27 mouse cellular contexts compared by ENCODE assay signal in the genomic region with DNA sequence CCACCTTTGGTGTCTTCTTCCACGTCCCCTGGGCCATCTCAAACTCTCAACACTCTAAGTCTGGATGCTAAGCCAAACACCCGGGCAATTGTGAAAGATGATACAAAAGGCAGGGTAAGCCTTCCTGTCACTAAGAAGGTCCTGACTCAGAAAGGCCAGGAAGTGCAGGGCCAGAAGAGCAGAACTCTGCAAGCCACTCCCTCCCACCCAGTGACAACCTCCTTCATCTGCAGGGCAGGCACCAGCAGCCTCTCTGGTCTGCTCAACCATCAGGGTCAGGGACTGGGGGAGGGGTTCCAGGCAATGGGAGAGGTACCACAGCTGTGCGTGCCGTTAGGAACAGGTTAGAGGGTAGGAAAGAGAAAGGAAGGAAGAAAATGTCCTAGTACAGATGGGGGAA. TPM values are rescaled to one million over a fixed set of nuclear protein-coding genes. Genes with fewer than 3 reads are reported as not detected.
A peak's percentile ranks its signal among the peaks of the same experiment; 100 is the strongest.
DNase-seq lines count a peak whose midpoint lies in the region; ATAC-seq and TF ChIP-seq lines count a peak whose summit lies in the region.
"Had no signal": no experiment of that assay in that cellular context is flagged by ENCODE, and none has a peak within 500 bp of the region (broad histone marks: within the 10 kb centered on the region; RNA-seq: fewer than 3 reads in every experiment).

No protein-coding gene starts in this region.

- H3K4me2 ChIP-seq in heart, embryonic 15.5 days: no peak overlapping the region
- H3K4me2 ChIP-seq in kidney, embryonic 15.5 days: no peak overlapping the region
- H3K4me2 ChIP-seq in heart, postnatal 0 days (ENCODE audit: low read depth, low read length): no peak overlapping the region
- H3K4me2 ChIP-seq: limb, embryonic 12.5 days; liver, embryonic 15.5 days; lung, embryonic 14.5 days; neural tube, embryonic 13.5 days had no signal

- no peak for TF ChIP-seq CTCF in heart, postnatal 0 days (IDR thresholded peaks at IDR 0.05; ENCODE audit: low read depth)

- no peaks in the 10 kb centered on the region for H3K27me3 ChIP-seq in heart, embryonic 10.5 days (ENCODE audit: insufficient read depth, poor library complexity, severe bottlenecking)
- no peaks in the 10 kb centered on the region for H3K27me3 ChIP-seq in heart, embryonic 15.5 days
- 0 out of 2 replicates have a peak, but pooled peaks cover 4% of the 10 kb centered on the region for H3K27me3 ChIP-seq in kidney, embryonic 15.5 days
- H3K27me3 ChIP-seq in heart, postnatal 0 days (ENCODE audit: control insufficient read depth, insufficient read depth, low read length): no peaks in the 10 kb centered on the region
- H3K27me3 ChIP-seq: liver, embryonic 15.5 days; neural tube, embryonic 13.5 days had no signal

- intact Hi-C loops in heart, postnatal 10 days (cut with DNase I): loop anchor here (5.0 kb wide), 1 partner anchor 95 kb away; no protein-coding TSS in a partner anchor

- 29% methylated on average over 4 of the region's 4 CpGs for WGBS in heart, embryonic 10.5 days
- WGBS in heart, embryonic 15.5 days: 31% methylated on average over 4 of the region's 4 CpGs
- 16% methylated on average over 4 of the region's 4 CpGs for WGBS in kidney, embryonic 15.5 days
- WGBS in heart, postnatal 0 days: 39% methylated on average over 4 of the region's 4 CpGs

- DNase-seq in heart, embryonic 10.5 days (ENCODE audit: low spot score): no peak
- no peak for DNase-seq in heart, postnatal 10 days
- DNase-seq in heart, postnatal 4 days: no peak
- DNase-seq in kidney, adult 9 months: no peak
- no peak for DNase-seq in heart, postnatal 0 days (ENCODE audit: low spot score)
- DNase-seq: adrenal gland, adult 8-10 months; cerebellum, adult 2 months; cerebellum, postnatal 14 days; gastrocnemius, adult 2 months; gastrocnemius, postnatal 36 days; lung, embryonic 14.5 days; lung, postnatal 14 days; right cerebral cortex, postnatal 4 days; thymus, adult 18-20 months; thymus, postnatal 25 days had no signal

- H3K4me3 ChIP-seq in heart, embryonic 10.5 days: no peak overlapping the region
- no peak overlapping the region for H3K4me3 ChIP-seq in heart, embryonic 15.5 days
- H3K4me3 ChIP-seq in kidney, embryonic 15.5 days (replicated peaks): no peak overlapping the region
- no peak overlapping the region for H3K4me3 ChIP-seq in heart, postnatal 0 days (ENCODE audit: low read depth, low read length)
- H3K4me3 ChIP-seq: erythroblast, embryonic 14.5 days; gastrocnemius, adult 2 months; limb, embryonic 12.5 days; liver, embryonic 15.5 days; neural tube, embryonic 13.5 days had no signal

- H3K9ac ChIP-seq in heart, embryonic 15.5 days: no peak overlapping the region
- no peak overlapping the region for H3K9ac ChIP-seq in kidney, embryonic 15.5 days
- H3K9ac ChIP-seq in heart, postnatal 0 days (replicated peaks; ENCODE audit: low read depth, low read length): no peak overlapping the region
- H3K9ac ChIP-seq: limb, embryonic 12.5 days; liver, embryonic 15.5 days; lung, embryonic 14.5 days; neural tube, embryonic 13.5 days had no signal

- no peak for ATAC-seq in heart, embryonic 15.5 days (replicated peaks; ENCODE audit: insufficient number of reproducible peaks, insufficient read depth, low FRiP score, low read depth)
- peak; percentile 49; the same call in 1 of the 2 replicates for ATAC-seq in kidney, embryonic 15.5 days (replicated peaks; ENCODE audit: low FRiP score)
- no peak for ATAC-seq in heart, postnatal 0 days (ENCODE audit: insufficient read depth, low read depth)
- ATAC-seq: forebrain, embryonic 16.5 days; intestine, embryonic 16.5 days had no signal

- H3K27ac ChIP-seq in heart, embryonic 10.5 days: peak overlapping the region; percentile 67
- H3K27ac ChIP-seq in heart, embryonic 15.5 days: peak overlapping the region; percentile 89
- H3K27ac ChIP-seq in kidney, embryonic 15.5 days: no peak overlapping the region
- peak overlapping the region; percentile 83; the same call in 1 of the 2 replicates for H3K27ac ChIP-seq in heart, postnatal 0 days (ENCODE audit: low read depth)
- H3K27ac ChIP-seq: gastrocnemius, adult 2 months; kidney, postnatal 0 days; limb, embryonic 12.5 days; liver, embryonic 15.5 days; neural tube, embryonic 13.5 days; stomach, postnatal 0 days had no signal

- H3K36me3 ChIP-seq in heart, embryonic 10.5 days: peaks cover 30% of the 10 kb centered on the region
- H3K36me3 ChIP-seq in heart, embryonic 15.5 days: 0 out of 2 replicates have a peak, but pooled peaks cover 7% of the 10 kb centered on the region
- no peaks in the 10 kb centered on the region for H3K36me3 ChIP-seq in kidney, embryonic 15.5 days
- peaks cover 27% of the 10 kb centered on the region for H3K36me3 ChIP-seq in heart, postnatal 0 days (replicated peaks; ENCODE audit: control insufficient read depth, insufficient read depth, low read length)
- H3K36me3 ChIP-seq: G1E; limb, embryonic 12.5 days; liver, embryonic 15.5 days; neural tube, embryonic 13.5 days had no signal

- no peaks in the 10 kb centered on the region for H3K9me3 ChIP-seq in heart, embryonic 10.5 days
- no peaks in the 10 kb centered on the region for H3K9me3 ChIP-seq in heart, embryonic 15.5 days (replicated peaks)
- no peaks in the 10 kb centered on the region for H3K9me3 ChIP-seq in kidney, embryonic 15.5 days (replicated peaks)
- H3K9me3 ChIP-seq in heart, postnatal 0 days (replicated peaks; ENCODE audit: control insufficient read depth, low read length): no peaks in the 10 kb centered on the region
- H3K9me3 ChIP-seq: limb, embryonic 12.5 days; liver, embryonic 15.5 days; neural tube, embryonic 13.5 days had no signal

- H3K4me1 ChIP-seq in heart, embryonic 10.5 days: peaks cover 53% of the 10 kb centered on the region
- peaks cover 31% of the 10 kb centered on the region for H3K4me1 ChIP-seq in heart, embryonic 15.5 days (replicated peaks)
- 0 out of 2 replicates have a peak, but pooled peaks cover 10% of the 10 kb centered on the region for H3K4me1 ChIP-seq in kidney, embryonic 15.5 days
- H3K4me1 ChIP-seq in heart, postnatal 0 days (ENCODE audit: control insufficient read depth, insufficient read depth): peaks cover 18% of the 10 kb centered on the region; the same call in 1 of the 2 replicates
- H3K4me1 ChIP-seq: limb, embryonic 12.5 days; liver, embryonic 15.5 days had no signal

- no peak for TF ChIP-seq EP300 in heart, postnatal 0 days (IDR thresholded peaks at IDR 0.05; ENCODE audit: low read depth)

RNA-seq across cellular contexts. Expression of a gene that starts 27.9 kb away (rescaled TPM):
- 13.3 and 17.3 TPM in 2 replicates for polyA plus RNA-seq in heart, embryonic 10.5 days (2016; fragmentation: Nextera tagmentation; extraction: Ambion mirVana)
- total RNA-seq in heart, postnatal 10 days (2021): 10 to 100 TPM; 34.3 to 68.1 TPM
- polyA plus RNA-seq in heart, embryonic 15.5 days (2015; fragmentation: Nextera tagmentation; extraction: Ambion mirVana): 14.9 and 18.3 TPM in 2 replicates
- total RNA-seq in heart, postnatal 4 days (2021): 10 to 100 TPM; 57.6 to 58.0 TPM
- polyA plus RNA-seq in kidney, embryonic 15.5 days (2015; fragmentation: Nextera tagmentation; extraction: Ambion mirVana): 1.3 and 1.8 TPM in 2 replicates
- 23.1 and 31.5 TPM in 2 replicates for total RNA-seq in heart, postnatal 0 days (2014; rRNA removed; ENCODE audit: low replicate concordance)
- 17.3 and 17.8 TPM in 2 replicates for polyA plus RNA-seq in heart, postnatal 0 days (2015; fragmentation: Nextera tagmentation; extraction: Ambion mirVana)
- total RNA-seq: hematopoietic stem cell, adult 5-6 weeks had no signal
- polyA plus RNA-seq: G1E had no signal
